Mouse (Mus musculus) gastrocnemius, postnatal 4 days (tissue): ENCODE data around the gene Olfr810. TPM values are rescaled to one million over a fixed set of nuclear protein-coding genes. Genes with fewer than 3 reads are reported as not detected.

ENCODE experiments used
- DNase-seq, 2 experiments: peaks; one replicate each; pipeline ENCODE4 v3.0.0; 2021 to 2022; ENCODE audit warnings: low spot score in 2 of 2, mixed read lengths in 2 of 2
- long read RNA-seq, 2 experiments: library from polyadenylated mRNA; stranded (forward); transcript quantifications; one replicate each; pipeline ENCODE4 v2.0.0; 2021
- total RNA-seq, 2 experiments: library from RNA; stranded (reverse); gene quantifications; 2 replicates each; pipeline ENCODE4 v1.2.3; 2021

Olfr810 gene
- not detected for total RNA-seq
- long read RNA-seq, experiment 1: 0 reads
- long read RNA-seq, experiment 2: 0 reads

DNA sequence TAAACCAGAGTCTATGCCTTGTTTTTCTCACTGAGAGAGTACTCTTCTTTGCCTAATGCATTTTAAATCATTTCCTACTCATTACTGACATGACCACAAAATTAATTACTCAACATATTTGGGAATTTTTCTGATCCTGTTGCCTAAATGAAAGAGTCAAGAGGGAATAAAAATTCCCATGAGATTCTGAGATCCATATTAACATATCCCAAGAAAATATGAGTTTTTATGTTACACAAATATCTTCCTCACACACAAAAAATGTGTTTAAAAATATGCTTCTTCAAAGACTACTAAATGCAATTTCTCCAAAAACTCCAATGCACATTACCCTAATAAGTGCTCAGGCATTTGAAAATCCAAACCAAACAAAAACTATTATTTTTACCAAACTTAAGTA is at the start of gene Olfr810:
Olfr810 (minus strand) TSS at position 101 of the 400 bp plus-strand sequence.
- no peak for DNase-seq

DNA sequence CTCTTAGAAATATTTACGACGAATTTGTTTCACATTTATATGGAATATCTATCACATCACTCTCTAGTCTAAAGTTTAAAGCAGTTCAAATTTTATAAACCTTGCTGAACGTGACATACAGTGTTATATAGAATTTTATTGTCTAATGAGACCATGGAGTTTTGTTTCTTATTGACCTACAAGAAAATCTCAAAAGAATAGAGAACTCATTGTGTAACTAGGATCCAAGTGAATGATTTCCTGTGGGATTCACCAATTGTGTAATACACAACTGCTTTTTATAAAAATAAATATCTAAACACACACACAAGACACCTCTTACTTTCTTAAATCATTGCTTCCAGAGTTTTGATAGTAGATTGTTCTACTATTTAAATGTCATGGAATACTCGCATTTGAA is 9.6 kb upstream of the Olfr810 start, which contains the start of gene Olfr811:
Olfr811 (minus strand) TSS at position 101 of the 400 bp plus-strand sequence.
- DNase-seq: no peak

GRCm38 (mm10) chr10:129778123-129778522 is 16.6 kb downstream of the Olfr810 start:
- DNase-seq: peak in 1 of 2 experiments; percentile 43

DNA sequence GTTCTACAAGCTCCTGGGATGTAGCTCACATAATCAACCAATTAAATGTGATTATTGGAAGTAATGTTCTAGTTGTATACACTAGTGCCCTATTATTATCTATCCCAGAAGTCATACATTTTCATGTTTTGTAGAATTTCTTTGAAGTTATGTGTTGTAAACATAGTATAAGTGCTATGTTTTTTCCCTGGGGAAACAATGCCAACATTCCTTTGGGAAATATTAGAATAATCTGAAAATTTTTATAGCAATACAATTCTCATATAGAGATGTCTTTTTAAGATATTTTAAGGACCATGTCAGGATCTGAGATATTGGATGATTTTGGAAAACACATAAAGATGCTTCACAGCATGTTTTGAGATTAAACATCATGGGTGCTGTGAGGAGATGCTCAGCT is 20.4 kb downstream of the Olfr810 start, which contains the start of gene Olfr809:
Olfr809 (plus strand) TSS at position 301 of the 400 bp plus-strand sequence.
- DNase-seq: no peak

- no peak for DNase-seq
Observed at GRCm38 (mm10) chr10:129765182-129765581, 29.5 kb downstream of the Olfr810 start, which contains the start of gene Olfr808. Gene Olfr808 (plus strand): TSS chr10:129765482.

DNA sequence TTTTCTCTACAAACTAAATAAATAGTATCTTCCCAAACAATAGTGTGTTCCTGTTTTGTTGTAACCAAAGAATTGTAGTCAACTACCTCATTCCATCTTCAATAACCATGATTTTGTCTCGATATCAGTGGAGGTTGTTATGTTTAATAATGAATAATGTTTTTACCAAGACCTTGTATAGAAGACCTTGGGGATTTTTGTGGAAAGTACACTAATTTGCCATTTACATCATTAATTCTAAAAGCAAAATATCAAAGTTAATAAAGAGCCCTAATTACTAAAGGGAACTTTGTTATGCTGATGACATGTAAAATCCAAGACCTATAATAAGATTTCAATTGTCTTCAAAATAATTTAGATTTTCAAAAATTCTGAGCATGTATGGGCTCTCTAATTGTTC is 37.0 kb downstream of the Olfr810 start, which contains the start of gene Olfr807:
Olfr807 (minus strand) TSS at position 101 of the 400 bp plus-strand sequence.
- no peak for DNase-seq

DNA sequence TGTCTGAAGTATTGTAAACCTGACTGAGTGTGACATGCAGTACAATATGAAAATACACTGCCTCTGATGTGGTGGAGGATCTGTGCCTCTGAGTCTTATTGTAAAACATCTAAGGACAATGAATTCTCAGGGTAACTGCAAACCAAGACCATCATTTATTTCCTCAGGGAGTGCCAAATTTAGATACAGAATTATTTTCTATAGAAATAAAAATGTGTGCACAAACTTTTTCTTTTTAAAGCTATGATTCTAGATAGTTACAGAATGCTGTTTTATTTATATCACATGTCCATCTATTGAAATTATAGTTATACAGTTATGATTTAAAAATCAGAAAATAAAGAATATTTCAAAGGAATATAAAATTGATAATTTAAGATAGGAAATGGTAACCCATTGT is 52.9 kb downstream of the Olfr810 start, which contains the start of gene Olfr806:
Olfr806 (minus strand) TSS at position 101 of the 400 bp plus-strand sequence.
- DNase-seq: no peak

Other genes with a start within 250 kb of the Olfr810 start
- gene Olfr794, start 227.3 kb downstream of the Olfr810 start, total RNA-seq: not detected
- gene Olfr796, start 182.3 kb downstream of the Olfr810 start, total RNA-seq: not detected
- gene Olfr798, start 167.0 kb downstream of the Olfr810 start, total RNA-seq: not detected
- not detected for gene Olfr799, start 157.4 kb downstream of the Olfr810 start, total RNA-seq
- gene Olfr800, start 137.2 kb downstream of the Olfr810 start, total RNA-seq: not detected
- not detected for gene Olfr801, start 121.1 kb downstream of the Olfr810 start, total RNA-seq
- not detected for gene Olfr802, start 106.7 kb downstream of the Olfr810 start, total RNA-seq
- gene Olfr803, start 100.6 kb downstream of the Olfr810 start, total RNA-seq: not detected
- gene Olfr804, start 91.7 kb downstream of the Olfr810 start, total RNA-seq: not detected
- not detected for gene Olfr805, start 65.5 kb downstream of the Olfr810 start, total RNA-seq
- not detected for gene Olfr806, start 53.0 kb downstream of the Olfr810 start, total RNA-seq
- not detected for gene Olfr807, start 37.1 kb downstream of the Olfr810 start, total RNA-seq
- not detected for gene Olfr808, start 29.4 kb downstream of the Olfr810 start, total RNA-seq
- gene Olfr809, start 20.3 kb downstream of the Olfr810 start, total RNA-seq: not detected
- gene Olfr811, start 9.5 kb upstream of the Olfr810 start, total RNA-seq: not detected
- gene Olfr812, start 51.2 kb upstream of the Olfr810 start, total RNA-seq: not detected
- not detected for gene Olfr813, start 60.5 kb upstream of the Olfr810 start, total RNA-seq
- not detected for gene Olfr814, start 84.9 kb upstream of the Olfr810 start, total RNA-seq
- gene Olfr815, start 111.0 kb upstream of the Olfr810 start, total RNA-seq: not detected
- not detected for gene Olfr816, start 120.7 kb upstream of the Olfr810 start, total RNA-seq
- not detected for gene Olfr818, start 154.2 kb upstream of the Olfr810 start, total RNA-seq
- gene Olfr819, start 172.3 kb upstream of the Olfr810 start, total RNA-seq: not detected
- gene Olfr247, start 181.2 kb upstream of the Olfr810 start, total RNA-seq: not detected
- gene Gm10310, start 190.1 kb upstream of the Olfr810 start, total RNA-seq: not detected
- not detected for gene Olfr820, start 217.7 kb upstream of the Olfr810 start, total RNA-seq
- gene Olfr821, start 235.4 kb upstream of the Olfr810 start, total RNA-seq: not detected